Mouse (Mus musculus): ENCODE measurements around the gene Zfp618.

DNA sequence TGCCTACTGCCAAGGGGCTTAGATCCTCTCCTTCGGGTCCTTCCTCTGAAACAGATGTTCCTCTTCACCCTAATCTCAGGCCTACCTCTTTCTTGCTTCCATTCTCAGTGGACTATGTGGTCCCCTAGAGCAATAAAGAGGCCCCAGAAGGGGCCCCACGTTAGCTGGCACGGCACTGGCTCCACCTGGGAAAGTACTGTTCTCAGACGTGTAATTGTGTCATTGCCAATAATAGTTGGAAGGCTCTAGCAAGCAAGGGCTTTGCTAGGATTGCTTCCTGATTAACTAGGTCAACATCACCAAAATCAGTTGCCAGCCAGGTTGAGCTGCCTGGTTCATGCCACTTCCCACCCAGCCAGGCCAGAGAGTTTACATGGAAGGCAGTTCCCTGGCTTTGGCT, 72.2 kb downstream of the Zfp618 start:
- no peak for TF ChIP-seq CTCF (IDR thresholded peaks at IDR 0.05; ENCODE audit: low read depth)
- TF ChIP-seq EP300 (IDR thresholded peaks at IDR 0.05; ENCODE audit: low read depth): no peak

Measured in heart, postnatal 0 days (tissue).